Mouse (Mus musculus) sigmoid colon, adult 10 weeks (tissue): ENCODE data around the gene Brinp3. TPM values are rescaled to one million over a fixed set of nuclear protein-coding genes. Genes with fewer than 3 reads are reported as not detected.

Source experiments
- polyA plus RNA-seq: library from polyadenylated mRNA; stranded (reverse); fragments of 350-450 nt; fragmentation: Illumina TruSeq; extraction: RNeasy Lipid Tissue Mini Kit (QIAGEN cat#74804); gene quantifications from one replicate; pipeline ENCODE4 v1.2.3, GENCODE M21; 2014; ENCODE audit warnings: low read depth, low replicate concordance

Brinp3 gene
- 0.47 TPM for polyA plus RNA-seq

GRCm38 (mm10) chr1:146494681-146495331, at the start of gene Brinp3:
Gene Brinp3 (plus strand): TSS chr1:146494760.

